Mouse (Mus musculus) spleen, adult 2 months (tissue): Measurements from ENCODE around the gene Rs1.

Experiments
- CTCF ChIP-seq: fragments of 200-500 bp; IDR thresholded peaks from 2 replicates; pipeline ENCODE4 v1.5.1; 2011; ENCODE audit warnings: mild to moderate bottlenecking, inconsistent platforms; ENCODE audit not compliant: insufficient read depth, insufficient read length, insufficient replicate concordance; ENCODE audit errors: extremely low read depth
- POLR2A ChIP-seq: fragments of 200-500 bp; IDR thresholded peaks from 2 replicates; pipeline ENCODE4 v1.6.1; 2011; ENCODE audit warnings: low read depth, low read length, inconsistent platforms

GRCm38 (mm10) chrX:160773033-160773432 is 5.2 kb downstream of the Rs1 start:
- TF ChIP-seq POLR2A (no peak), CTCF (no peak)
